Mouse (Mus musculus) kidney, postnatal 0 days (tissue): Measurements from ENCODE around the gene Tsc22d1. TPM values are rescaled to one million over a fixed set of nuclear protein-coding genes. Genes with fewer than 3 reads are reported as not detected.
A peak's percentile ranks its signal among the peaks of the same experiment; 100 is the strongest.

Experiments used
- ATAC-seq: fragments of 200-750 bp; cut with Nextera tagmentation; replicated peaks from 2 replicates; pipeline ENCODE4 v1.8.0; 2017; ENCODE audit warnings: low read depth, moderate number of reproducible peaks, moderate TSS enrichment, moderate library complexity; ENCODE audit not compliant: low FRiP score
- DNase-seq: peaks from one replicate; pipeline ENCODE4 v3.0.0-alpha.2; 2016; ENCODE audit warnings: low spot score
- H3K27ac ChIP-seq: fragments of 300-500 bp; sonication (generic); 2 replicates; pipeline ENCODE4 v1.5.1; 2014; ENCODE audit warnings: mild to moderate bottlenecking
- H3K27me3 ChIP-seq: fragments of 300-500 bp; sonication (generic); 2 replicates; pipeline ENCODE4 v1.6.1; 2014; ENCODE audit warnings: low read length, mixed read lengths; ENCODE audit not compliant: insufficient read depth
- H3K36me3 ChIP-seq: fragments of 300-500 bp; sonication (generic); 2 replicates; pipeline ENCODE4 v1.6.1; 2014; ENCODE audit warnings: low read length, mixed read lengths; ENCODE audit not compliant: insufficient read depth
- H3K4me1 ChIP-seq: fragments of 300-500 bp; sonication (generic); replicated peaks from 2 replicates; pipeline ENCODE4 v1.6.1; 2014; ENCODE audit warnings: antibody characterized with exemption, low read length, mixed read lengths; ENCODE audit not compliant: insufficient read depth
- H3K4me2 ChIP-seq: fragments of 300-500 bp; sonication (generic); 2 replicates; pipeline ENCODE4 v1.6.1; 2014; ENCODE audit warnings: mild to moderate bottlenecking, low read length, moderate library complexity, mixed read lengths
- H3K4me3 ChIP-seq: fragments of 300-500 bp; sonication (generic); replicated peaks from 2 replicates; pipeline ENCODE4 v1.5.1; 2014; ENCODE audit warnings: low read depth, low read length
- H3K9ac ChIP-seq: fragments of 300-500 bp; sonication (generic); 2 replicates; pipeline ENCODE4 v1.6.1; 2014; ENCODE audit warnings: low read depth, low read length
- H3K9me3 ChIP-seq: fragments of 300-500 bp; sonication (generic); replicated peaks from 2 replicates; pipeline ENCODE4 v1.6.1; 2016; ENCODE audit warnings: low read length, inconsistent platforms, mixed read lengths
- CTCF ChIP-seq: IDR thresholded peaks from 2 replicates; pipeline ENCODE4 v1.5.1; 2016; ENCODE audit warnings: antibody characterized with exemption, low read depth, mild to moderate bottlenecking, moderate library complexity
- WGBS: fragments of 180-500 bp; shearing (Covaris S2); extraction: QIAGEN DNeasy Blood & Tissue Kit; methylation state at CpG from one replicate; pipeline ENCODE4 v1.1.7; 2014; 5-methylcytosine and 5-hydroxymethylcytosine counted together
- polyA plus RNA-seq: library from polyadenylated mRNA; unstranded; fragments of >200 nt; fragmentation: Nextera tagmentation; extraction: Ambion mirVana; gene quantifications from 2 replicates; pipeline ENCODE4 v1.2.1, GENCODE M21; 2015

Gene Tsc22d1
- polyA plus RNA-seq, 1 experiment from 2014 or later: 756 TPM

GRCm38 (mm10) chr14:76463414-76464098 is 48.8 kb downstream of the Tsc22d1 start:
- H3K9me3 ChIP-seq: no peaks in the 10 kb centered on the region
- TF ChIP-seq CTCF: no peak
- H3K4me1 ChIP-seq: no peaks in the 10 kb centered on the region
- no peak overlapping the region for H3K27ac ChIP-seq
- H3K36me3 ChIP-seq: no peaks in the 10 kb centered on the region
- no peak overlapping the region for H3K4me3 ChIP-seq
- H3K9ac ChIP-seq: no peak overlapping the region
- DNase-seq (no peak), ATAC-seq (no peak)
- no peaks in the 10 kb centered on the region for H3K27me3 ChIP-seq
- 85% methylated on average over 4 of the region's 4 CpGs for WGBS
- no peak overlapping the region for H3K4me2 ChIP-seq

GRCm38 (mm10) chr14:76464967-76465366 is 50.2 kb downstream of the Tsc22d1 start:
- Histone ChIP-seq H3K4me3 (no peak overlapping the region), H3K27me3 (no peaks in the 10 kb centered on the region), H3K4me2 (no peak overlapping the region), H3K36me3 (no peaks in the 10 kb centered on the region), H3K9me3 (no peaks in the 10 kb centered on the region), H3K27ac (no peak overlapping the region), H3K4me1 (no peaks in the 10 kb centered on the region), H3K9ac (no peak overlapping the region)
- no peak for DNase-seq
- ATAC-seq: no peak
- 44% methylated on average over 3 of the region's 3 CpGs for WGBS
- no peak for TF ChIP-seq CTCF

- Histone ChIP-seq H3K27me3 (no peaks in the 10 kb centered on the region), H3K27ac (no peak overlapping the region), H3K36me3 (no peaks in the 10 kb centered on the region), H3K4me2 (no peak overlapping the region), H3K4me3 (no peak overlapping the region), H3K9me3 (no peaks in the 10 kb centered on the region), H3K9ac (no peak overlapping the region), H3K4me1 (no peaks in the 10 kb centered on the region)
- TF ChIP-seq CTCF: peak; percentile 79
- peak; percentile 67; the same call in 1 of the 2 replicates for ATAC-seq
- 38% methylated on average over 18 of the region's 18 CpGs for WGBS
- DNase-seq: peak; percentile 94
Observed at GRCm38 (mm10) chr14:76466641-76467323, 52.0 kb downstream of the Tsc22d1 start.

- WGBS: 56% methylated on average over 11 of the region's 11 CpGs
- no peak for TF ChIP-seq CTCF
- H3K27me3 ChIP-seq: no peaks in the 10 kb centered on the region
- H3K4me2 ChIP-seq: no peak overlapping the region
- no peak overlapping the region for H3K27ac ChIP-seq
- no peaks in the 10 kb centered on the region for H3K36me3 ChIP-seq
- H3K9me3 ChIP-seq: no peaks in the 10 kb centered on the region
- H3K4me3 ChIP-seq: no peak overlapping the region
- no peak for ATAC-seq
- no peak overlapping the region for H3K9ac ChIP-seq
- H3K4me1 ChIP-seq: no peaks in the 10 kb centered on the region
- no peak for DNase-seq
Observed at GRCm38 (mm10) chr14:76467932-76468331, 53.2 kb downstream of the Tsc22d1 start.

GRCm38 (mm10) chr14:76471301-76471700 is 56.5 kb downstream of the Tsc22d1 start:
- TF ChIP-seq CTCF: no peak
- no peaks in the 10 kb centered on the region for H3K27me3 ChIP-seq
- no peaks in the 10 kb centered on the region for H3K36me3 ChIP-seq
- WGBS: 54% methylated on average over 19 of the region's 19 CpGs
- H3K9me3 ChIP-seq: no peaks in the 10 kb centered on the region
- no peak overlapping the region for H3K4me3 ChIP-seq
- H3K27ac ChIP-seq: no peak overlapping the region
- H3K9ac ChIP-seq: no peak overlapping the region
- peak overlapping the region; percentile 15; the same call in 1 of the 2 replicates for H3K4me2 ChIP-seq
- ATAC-seq (peak; percentile 59), DNase-seq (peak; percentile 56)
- H3K4me1 ChIP-seq: no peaks in the 10 kb centered on the region

- Histone ChIP-seq H3K27me3 (no peaks in the 10 kb centered on the region), H3K4me3 (no peak overlapping the region), H3K9me3 (no peaks in the 10 kb centered on the region), H3K4me1 (no peaks in the 10 kb centered on the region), H3K4me2 (no peak overlapping the region), H3K36me3 (no peaks in the 10 kb centered on the region), H3K27ac (no peak overlapping the region), H3K9ac (no peak overlapping the region)
- WGBS: 69% methylated on average over 8 of the region's 8 CpGs
- ATAC-seq: no peak
- no peak for DNase-seq
- no peak for TF ChIP-seq CTCF
Observed at GRCm38 (mm10) chr14:76472487-76472886, 57.7 kb downstream of the Tsc22d1 start.
